Mouse (Mus musculus): ENCODE results near the gene Cyp2c37.
"Not testable (repeated sequence)": the region's sequence is repeated elsewhere in the genome, so short reads cannot be mapped to it uniquely, and the experiment has no call there.

Gene Cyp2c37

DNA sequence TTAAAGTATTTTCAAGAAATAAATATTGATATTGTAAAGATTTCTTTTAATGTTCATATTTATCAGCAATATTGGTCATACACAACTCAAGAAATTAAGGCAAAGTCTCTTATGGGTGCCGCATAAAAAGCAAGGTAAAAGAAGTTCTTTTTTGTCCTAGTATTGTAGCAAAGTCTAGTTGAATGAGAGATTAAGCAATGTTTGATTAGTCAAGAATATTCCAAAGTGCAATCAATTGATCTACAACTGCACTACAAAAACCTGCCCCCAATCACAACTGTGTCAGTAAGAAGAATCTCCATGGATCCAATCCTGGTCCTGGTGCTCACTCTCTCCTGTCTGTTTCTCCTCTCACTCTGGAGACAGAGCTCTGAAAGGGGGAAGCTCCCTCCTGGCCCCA, at the start of gene Cyp2c37:
TSS of gene Cyp2c37 (plus strand) at position 285 of the 400 bp plus-strand sequence.
- not testable (repeated sequence) for DNase-seq (ENCODE audit: low spot score)

DNA sequence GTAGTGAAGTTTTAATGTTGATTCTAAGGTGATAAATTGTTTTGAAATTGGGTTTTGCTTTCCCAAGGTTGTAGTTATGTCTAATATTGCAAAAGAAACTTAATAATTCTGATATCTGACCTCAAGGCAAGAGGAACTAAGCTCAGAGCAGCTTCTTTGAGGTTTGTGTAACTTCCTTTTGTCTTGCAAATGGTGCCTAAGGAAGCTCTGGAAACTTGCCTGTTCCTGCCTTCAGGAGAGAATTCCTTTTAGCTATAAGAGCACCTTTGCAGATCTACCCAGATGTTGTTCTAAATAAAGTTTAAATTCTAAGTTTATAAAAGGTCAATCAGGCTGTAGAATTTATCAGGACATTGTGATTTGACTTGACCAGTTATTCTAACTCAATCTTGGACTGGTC, 31.4 kb upstream of the Cyp2c37 start:
- not testable (repeated sequence) for DNase-seq (ENCODE audit: low spot score)

DNA sequence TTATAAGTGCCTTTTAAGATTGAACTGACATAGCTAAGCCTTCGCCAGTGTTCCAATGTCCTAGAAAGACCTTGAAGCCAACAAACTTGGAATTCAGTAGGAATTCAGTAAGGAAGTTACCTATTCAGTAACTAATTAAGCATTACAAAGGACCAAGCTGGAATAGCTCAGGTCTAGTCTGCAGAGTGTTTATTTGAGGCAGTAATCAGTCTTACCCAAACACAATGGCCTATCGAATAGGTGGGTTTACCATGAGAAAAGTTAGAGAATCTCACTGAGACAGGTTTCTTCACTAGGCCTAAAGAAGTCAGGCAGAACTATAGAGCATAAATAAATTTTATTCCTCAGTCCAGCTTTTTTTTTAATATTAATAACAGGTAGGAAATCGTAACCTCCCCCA, 21.1 kb upstream of the Cyp2c37 start:
- not testable (repeated sequence) for DNase-seq (ENCODE audit: low spot score)

DNA sequence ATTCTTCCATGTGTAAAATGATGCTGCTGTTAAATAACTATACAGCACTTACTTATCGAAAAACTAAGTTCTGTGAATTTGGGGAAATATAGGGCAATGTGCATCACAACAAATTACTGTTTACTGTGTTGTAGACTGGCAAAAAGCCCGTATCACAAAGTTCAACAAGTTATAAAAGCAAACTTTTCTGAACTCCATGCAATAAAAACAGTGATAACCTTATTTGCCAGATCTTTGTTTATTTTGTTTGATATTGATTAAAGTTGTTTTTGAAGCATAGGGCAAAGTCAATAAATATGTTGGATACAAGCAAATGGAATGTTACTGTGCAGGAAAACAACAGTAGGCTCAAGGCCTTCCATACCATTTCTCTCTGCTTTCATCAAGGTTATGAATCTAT, 2.8 kb upstream of the Cyp2c37 start:
- DNase-seq (ENCODE audit: low spot score) = no peak

Data from c-Kit-positive CD71-positive TER-119-positive erythroid progenitor cells, embryonic 14.5 days (primary cell).